Mouse (Mus musculus) macrophage (primary cell): ENCODE data around the gene Elk1. TPM values are rescaled to one million over a fixed set of nuclear protein-coding genes. Genes with fewer than 3 reads are reported as not detected.

ENCODE experiments used
- H3K27ac ChIP-seq: fragments of 350-480 bp; formaldehyde crosslinking; 2 replicates; pipeline ENCODE4 v1.9.0; 2021
- H3K36me3 ChIP-seq: fragments of 350-480 bp; formaldehyde crosslinking; 2 replicates; pipeline ENCODE4 v1.9.0; 2021; ENCODE audit errors: inconsistent target
- H3K4me3 ChIP-seq: fragments of 350-480 bp; formaldehyde crosslinking; 2 replicates; pipeline ENCODE4 v1.9.0; 2021; ENCODE audit errors: inconsistent target
- H3K79me2 ChIP-seq: fragments of 350-480 bp; formaldehyde crosslinking; 2 replicates; pipeline ENCODE4 v1.9.0; 2021; ENCODE audit errors: inconsistent target
- WGBS: methylation state at CpG from one replicate; pipeline ENCODE4 v1.1.7; 2026; ENCODE audit warnings: inconsistent platforms; ENCODE audit not compliant: missing documents; 5-methylcytosine and 5-hydroxymethylcytosine counted together
- polyA plus RNA-seq: library from polyadenylated mRNA; stranded (reverse); fragments of 250-400 nt; gene quantifications from 3 replicates; pipeline ENCODE4 v1.2.4, GENCODE M21; 2018; ENCODE audit warnings: inconsistent platforms

Gene Elk1
- polyA plus RNA-seq, 1 experiment from 2014 or later: 13.0 TPM

- Histone ChIP-seq H3K4me3 (no peak overlapping the region), H3K36me3 (no peaks in the 10 kb centered on the region), H3K27ac (no peak overlapping the region), H3K79me2 (no peaks in the 10 kb centered on the region)
- 58% methylated on average over 2 of the region's 3 CpGs for WGBS
These were observed 40.3 kb downstream of the Elk1 start for GRCm38 (mm10) chrX:20910074-20910473.

Other genes starting within 250 kb of the Elk1 start
- 2.1 to 5.9 TPM (median 4.1 TPM) in 3 replicates for gene Usp11, start 246.7 kb downstream of the Elk1 start, polyA plus RNA-seq
- 53.5 to 60.0 TPM (median 55.5 TPM) in 3 replicates for gene Araf, start 152.8 kb downstream of the Elk1 start, polyA plus RNA-seq
- gene Timp1, start 80.4 kb downstream of the Elk1 start, polyA plus RNA-seq: 0.29 to 1.4 TPM (median 1.1 TPM) in 3 replicates
- 6.8 to 30.6 TPM (median 13.5 TPM) in 3 replicates for gene Syn1, start 29.6 kb downstream of the Elk1 start, polyA plus RNA-seq
- gene Cfp, start 19.1 kb downstream of the Elk1 start, polyA plus RNA-seq: 647 to 949 TPM (median 687 TPM) in 3 replicates
- 17.1 to 20.2 TPM (median 18.6 TPM) in 3 replicates for gene Uxt, start 11.4 kb upstream of the Elk1 start, polyA plus RNA-seq
- gene Zfp182, start 111.7 kb upstream of the Elk1 start, polyA plus RNA-seq: 4.2 to 11.0 TPM (median 7.6 TPM) in 3 replicates
- gene Spaca5, start 117.8 kb upstream of the Elk1 start, polyA plus RNA-seq: not detected in 3 replicates
- gene Zfp300, start 138.9 kb upstream of the Elk1 start, polyA plus RNA-seq: 0.26 to 0.60 TPM (median 0.53 TPM) in 3 replicates
- gene Ssxa1, start 165.2 kb upstream of the Elk1 start, polyA plus RNA-seq: not detected in 3 replicates
- not detected in 3 replicates for gene Gm21876, start 225.0 kb upstream of the Elk1 start, polyA plus RNA-seq